Mouse (Mus musculus): ENCODE measurements around the gene Pank3. TPM values are rescaled to one million over a fixed set of nuclear protein-coding genes. Genes with fewer than 3 reads are reported as not detected.
A peak's percentile ranks its signal among the peaks of the same experiment; 100 is the strongest.

Gene Pank3
- 13.1 and 14.4 TPM in 2 replicates for polyA plus RNA-seq (2014; fragmentation: Nextera tagmentation; extraction: Ambion mirVana)

GRCm38 (mm10) chr11:35769188-35769745, at the start of gene Pank3:
TSS of gene Pank3 (plus strand) at chr11:35769484.
- Histone ChIP-seq H3K27me3 (ENCODE audit: control insufficient read depth, insufficient read depth, low read length) (0 out of 2 replicates have a peak, but pooled peaks cover 2% of the 10 kb centered on the region), H3K9ac (ENCODE audit: low read depth, low read length) (peak within 1 kb of the TSS; percentile 95), H3K4me3 (ENCODE audit: low read depth, low read length) (peak within 1 kb of the TSS; percentile 73), H3K4me2 (peak within 1 kb of the TSS; percentile 87), H3K4me1 (ENCODE audit: control insufficient read depth, insufficient read depth, low read length) (no peaks in the 10 kb centered on the region; the same call in 1 of the 2 replicates), H3K27ac (ENCODE audit: low read depth, low read length) (peak within 1 kb of the TSS; percentile 95), H3K36me3 (ENCODE audit: control insufficient read depth, insufficient read depth, low read length) (no peaks in the 10 kb centered on the region), H3K9me3 (replicated peaks; ENCODE audit: control insufficient read depth, low read length) (no peaks in the 10 kb centered on the region)
- peak; percentile 99 for ATAC-seq (replicated peaks; ENCODE audit: insufficient number of reproducible peaks, low FRiP score, low TSS enrichment)
- WGBS (ENCODE audit: insufficient replicate concordance), result under 1% methylated on average over 40 of the region's 50 CpGs

- Histone ChIP-seq H3K9ac (ENCODE audit: low read depth, low read length) (no peak overlapping the region), H3K4me3 (ENCODE audit: low read depth, low read length) (no peak overlapping the region), H3K27me3 (ENCODE audit: control insufficient read depth, insufficient read depth, low read length) (no peaks in the 10 kb centered on the region), H3K4me1 (ENCODE audit: control insufficient read depth, insufficient read depth, low read length) (no peaks in the 10 kb centered on the region), H3K9me3 (replicated peaks; ENCODE audit: control insufficient read depth, low read length) (no peaks in the 10 kb centered on the region), H3K36me3 (ENCODE audit: control insufficient read depth, insufficient read depth, low read length) (no peaks in the 10 kb centered on the region), H3K4me2 (no peak overlapping the region), H3K27ac (ENCODE audit: low read depth, low read length) (no peak overlapping the region)
- 88% methylated on average over 5 of the region's 5 CpGs for WGBS (ENCODE audit: insufficient replicate concordance)
- ATAC-seq (replicated peaks; ENCODE audit: insufficient number of reproducible peaks, low FRiP score, low TSS enrichment), result no peak
These were observed 45.4 kb upstream of the Pank3 start for GRCm38 (mm10) chr11:35723876-35724275.

DNA sequence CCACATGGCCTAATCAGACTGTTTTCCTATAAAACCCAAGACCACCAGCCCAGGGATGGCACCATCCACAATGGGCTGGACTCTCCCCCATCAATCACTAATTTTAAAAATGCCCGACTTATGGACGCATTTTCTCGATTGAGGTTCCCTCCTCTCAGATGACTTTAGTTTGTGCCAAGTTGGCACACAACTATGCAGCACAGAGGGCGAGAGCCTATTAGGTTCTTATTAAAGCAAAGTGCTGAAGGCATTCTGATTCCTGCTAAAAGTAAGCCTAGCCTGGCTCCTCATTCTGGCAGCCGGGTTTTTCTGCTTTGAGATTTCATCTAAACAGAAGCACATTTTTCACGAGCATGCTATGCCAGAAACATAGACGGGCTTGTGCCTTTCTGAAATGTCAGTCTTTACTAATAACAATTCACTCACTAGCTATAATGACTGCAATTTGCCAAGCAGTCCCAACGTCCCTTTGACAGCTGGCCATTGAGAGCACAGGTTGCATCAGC, 42.9 kb upstream of the Pank3 start:
- no peak overlapping the region for H3K27ac ChIP-seq (ENCODE audit: low read depth, low read length)
- no peaks in the 10 kb centered on the region for H3K4me1 ChIP-seq (ENCODE audit: control insufficient read depth, insufficient read depth, low read length)
- H3K9ac ChIP-seq (ENCODE audit: low read depth, low read length), result no peak overlapping the region
- no peaks in the 10 kb centered on the region for H3K36me3 ChIP-seq (ENCODE audit: control insufficient read depth, insufficient read depth, low read length)
- no peaks in the 10 kb centered on the region for H3K27me3 ChIP-seq (ENCODE audit: control insufficient read depth, insufficient read depth, low read length)
- H3K4me2 ChIP-seq, result no peak overlapping the region
- no peak for ATAC-seq (replicated peaks; ENCODE audit: insufficient number of reproducible peaks, low FRiP score, low TSS enrichment)
- no peaks in the 10 kb centered on the region for H3K9me3 ChIP-seq (replicated peaks; ENCODE audit: control insufficient read depth, low read length)
- WGBS (ENCODE audit: insufficient replicate concordance), result 83% methylated on average over 8 of the region's 8 CpGs
- H3K4me3 ChIP-seq (ENCODE audit: low read depth, low read length), result no peak overlapping the region

DNA sequence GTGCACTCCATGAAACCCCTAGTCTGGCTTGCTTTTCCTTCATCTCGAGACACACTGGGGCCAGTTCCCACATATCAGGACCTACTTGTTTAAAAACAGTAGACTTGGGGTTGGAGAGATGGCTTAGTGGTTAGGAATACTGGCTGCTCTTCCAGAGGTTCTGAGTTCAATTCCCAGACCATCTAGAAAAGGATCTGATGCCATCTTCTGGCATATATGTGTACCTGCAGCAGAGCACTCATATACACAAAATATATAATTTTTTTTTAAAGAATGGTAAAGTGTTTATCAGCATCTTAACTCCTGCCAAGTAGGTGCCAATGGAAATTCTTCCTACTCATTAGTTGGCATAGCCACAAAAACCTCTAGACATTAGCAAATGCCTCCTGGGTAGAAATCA, 41.1 kb upstream of the Pank3 start:
- no peak for ATAC-seq (replicated peaks; ENCODE audit: insufficient number of reproducible peaks, low FRiP score, low TSS enrichment)
- 77% methylated on average over 1 of the region's 1 CpGs for WGBS (ENCODE audit: insufficient replicate concordance)
- Histone ChIP-seq H3K4me3 (ENCODE audit: low read depth, low read length) (no peak overlapping the region), H3K9ac (ENCODE audit: low read depth, low read length) (no peak overlapping the region), H3K36me3 (ENCODE audit: control insufficient read depth, insufficient read depth, low read length) (no peaks in the 10 kb centered on the region), H3K4me2 (no peak overlapping the region), H3K27me3 (ENCODE audit: control insufficient read depth, insufficient read depth, low read length) (no peaks in the 10 kb centered on the region), H3K4me1 (ENCODE audit: control insufficient read depth, insufficient read depth, low read length) (no peaks in the 10 kb centered on the region), H3K27ac (ENCODE audit: low read depth, low read length) (no peak overlapping the region), H3K9me3 (replicated peaks; ENCODE audit: control insufficient read depth, low read length) (no peaks in the 10 kb centered on the region)

GRCm38 (mm10) chr11:35729186-35729585, 40.1 kb upstream of the Pank3 start:
- no peak for ATAC-seq (replicated peaks; ENCODE audit: insufficient number of reproducible peaks, low FRiP score, low TSS enrichment)
- 50% methylated on average over 5 of the region's 5 CpGs for WGBS (ENCODE audit: insufficient replicate concordance)
- H3K36me3 ChIP-seq (ENCODE audit: control insufficient read depth, insufficient read depth, low read length), result no peaks in the 10 kb centered on the region
- no peaks in the 10 kb centered on the region for H3K4me1 ChIP-seq (ENCODE audit: control insufficient read depth, insufficient read depth, low read length)
- no peaks in the 10 kb centered on the region for H3K9me3 ChIP-seq (replicated peaks; ENCODE audit: control insufficient read depth, low read length)
- no peaks in the 10 kb centered on the region for H3K27me3 ChIP-seq (ENCODE audit: control insufficient read depth, insufficient read depth, low read length)
- no peak overlapping the region for H3K4me3 ChIP-seq (ENCODE audit: low read depth, low read length)
- no peak overlapping the region for H3K9ac ChIP-seq (ENCODE audit: low read depth, low read length)
- H3K4me2 ChIP-seq, result no peak overlapping the region
- H3K27ac ChIP-seq (ENCODE audit: low read depth, low read length), result no peak overlapping the region

GRCm38 (mm10) chr11:35732366-35732765, 36.9 kb upstream of the Pank3 start:
- 48% methylated on average over 1 of the region's 1 CpGs for WGBS (ENCODE audit: insufficient replicate concordance)
- H3K9ac ChIP-seq (ENCODE audit: low read depth, low read length), result no peak overlapping the region

GRCm38 (mm10) chr11:35736817-35737216, 32.5 kb upstream of the Pank3 start:
- H3K4me1 ChIP-seq (ENCODE audit: control insufficient read depth, insufficient read depth, low read length), result no peaks in the 10 kb centered on the region
- no peak overlapping the region for H3K4me3 ChIP-seq (ENCODE audit: low read depth, low read length)
- no peaks in the 10 kb centered on the region for H3K36me3 ChIP-seq (ENCODE audit: control insufficient read depth, insufficient read depth, low read length)
- no peaks in the 10 kb centered on the region for H3K27me3 ChIP-seq (ENCODE audit: control insufficient read depth, insufficient read depth, low read length)
- H3K27ac ChIP-seq (ENCODE audit: low read depth, low read length), result no peak overlapping the region
- WGBS (ENCODE audit: insufficient replicate concordance), result 65% methylated on average over 2 of the region's 2 CpGs
- no peak overlapping the region for H3K4me2 ChIP-seq
- H3K9me3 ChIP-seq (replicated peaks; ENCODE audit: control insufficient read depth, low read length), result no peaks in the 10 kb centered on the region
- H3K9ac ChIP-seq (ENCODE audit: low read depth, low read length), result no peak overlapping the region
- ATAC-seq (replicated peaks; ENCODE audit: insufficient number of reproducible peaks, low FRiP score, low TSS enrichment), result no peak

More at GRCm38 (mm10) chr11:35732366-35732765, 36.9 kb upstream of the Pank3 start:
- H3K27ac ChIP-seq (ENCODE audit: low read depth, low read length), result no peak overlapping the region
- H3K4me2 ChIP-seq, result no peak overlapping the region
- no peak for ATAC-seq (replicated peaks; ENCODE audit: insufficient number of reproducible peaks, low FRiP score, low TSS enrichment)
- no peaks in the 10 kb centered on the region for H3K4me1 ChIP-seq (ENCODE audit: control insufficient read depth, insufficient read depth, low read length)
- H3K4me3 ChIP-seq (ENCODE audit: low read depth, low read length), result no peak overlapping the region
- H3K27me3 ChIP-seq (ENCODE audit: control insufficient read depth, insufficient read depth, low read length), result no peaks in the 10 kb centered on the region
- no peaks in the 10 kb centered on the region for H3K36me3 ChIP-seq (ENCODE audit: control insufficient read depth, insufficient read depth, low read length)
- no peaks in the 10 kb centered on the region for H3K9me3 ChIP-seq (replicated peaks; ENCODE audit: control insufficient read depth, low read length)

GRCm38 (mm10) chr11:35737262-35737661, 32.0 kb upstream of the Pank3 start:
- Histone ChIP-seq H3K4me2 (no peak overlapping the region), H3K9me3 (replicated peaks; ENCODE audit: control insufficient read depth, low read length) (no peaks in the 10 kb centered on the region), H3K4me3 (ENCODE audit: low read depth, low read length) (no peak overlapping the region), H3K27me3 (ENCODE audit: control insufficient read depth, insufficient read depth, low read length) (no peaks in the 10 kb centered on the region), H3K27ac (ENCODE audit: low read depth, low read length) (no peak overlapping the region), H3K9ac (ENCODE audit: low read depth, low read length) (no peak overlapping the region), H3K4me1 (ENCODE audit: control insufficient read depth, insufficient read depth, low read length) (no peaks in the 10 kb centered on the region), H3K36me3 (ENCODE audit: control insufficient read depth, insufficient read depth, low read length) (no peaks in the 10 kb centered on the region)
- no peak for ATAC-seq (replicated peaks; ENCODE audit: insufficient number of reproducible peaks, low FRiP score, low TSS enrichment)
- WGBS (ENCODE audit: insufficient replicate concordance), result 91% methylated on average over 2 of the region's 2 CpGs

GRCm38 (mm10) chr11:35738102-35738501, 31.2 kb upstream of the Pank3 start:
- no peak overlapping the region for H3K9ac ChIP-seq (ENCODE audit: low read depth, low read length)
- no peak overlapping the region for H3K4me2 ChIP-seq
- H3K36me3 ChIP-seq (ENCODE audit: control insufficient read depth, insufficient read depth, low read length), result no peaks in the 10 kb centered on the region
- H3K4me1 ChIP-seq (ENCODE audit: control insufficient read depth, insufficient read depth, low read length), result no peaks in the 10 kb centered on the region
- 0 out of 2 replicates have a peak, but pooled peaks cover under 1% of the 10 kb centered on the region for H3K9me3 ChIP-seq (replicated peaks; ENCODE audit: control insufficient read depth, low read length)
- 72% methylated on average over 3 of the region's 3 CpGs for WGBS (ENCODE audit: insufficient replicate concordance)
- no peak overlapping the region for H3K4me3 ChIP-seq (ENCODE audit: low read depth, low read length)
- no peak overlapping the region for H3K27ac ChIP-seq (ENCODE audit: low read depth, low read length)
- ATAC-seq (replicated peaks; ENCODE audit: insufficient number of reproducible peaks, low FRiP score, low TSS enrichment), result no peak
- H3K27me3 ChIP-seq (ENCODE audit: control insufficient read depth, insufficient read depth, low read length), result no peaks in the 10 kb centered on the region
